Mouse (Mus musculus) testis, adult 2 months (tissue): ENCODE results near the gene Trip11.

ENCODE experiments used
- CTCF ChIP-seq: fragments of 200-500 bp; IDR thresholded peaks from 2 replicates; pipeline ENCODE4 v1.5.1; 2012; ENCODE audit warnings: low read depth, mild to moderate bottlenecking, inconsistent platforms, low read length, moderate library complexity; ENCODE audit not compliant: control insufficient read depth, insufficient read depth, insufficient replicate concordance
- POLR2A ChIP-seq: fragments of 200-500 bp; IDR thresholded peaks from 2 replicates; pipeline ENCODE4 v1.6.1; 2012; ENCODE audit warnings: low read depth, mild to moderate bottlenecking, inconsistent platforms, low read length, moderate library complexity; ENCODE audit not compliant: control insufficient read depth

DNA sequence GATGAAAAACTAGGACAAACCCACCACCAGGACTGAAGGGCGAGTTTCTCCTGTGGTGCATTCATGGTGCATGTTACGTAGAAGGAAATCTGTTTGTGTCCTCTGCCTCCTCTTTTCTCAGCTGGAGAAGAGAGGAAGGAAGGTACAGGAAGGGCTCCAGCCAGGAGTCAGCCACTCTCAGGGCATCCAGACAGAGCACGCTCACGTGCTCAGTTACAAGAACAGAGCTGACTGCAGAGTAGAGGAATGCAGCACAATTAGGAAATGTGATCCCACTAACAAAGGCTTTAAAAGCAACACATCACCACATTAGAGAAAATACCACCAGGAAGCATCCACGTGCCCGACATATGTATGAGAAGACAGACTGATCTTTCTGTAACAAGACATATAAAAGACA lies 9.2 kb upstream of the Trip11 start:
- TF ChIP-seq POLR2A (no peak), CTCF (no peak)
